Mouse (Mus musculus): ENCODE measurements around the gene Piezo1.
"Not testable (repeated sequence)": the region's sequence is repeated elsewhere in the genome, so short reads cannot be mapped to it uniquely, and the experiment has no call there.

Piezo1 gene

GRCm38 (mm10) chr8:122551265-122552051 is at the start of gene Piezo1:
Piezo1 (minus strand) TSS chr8:122551329.
- in situ Hi-C loops (cut with MboI), result no loop called here

DNA sequence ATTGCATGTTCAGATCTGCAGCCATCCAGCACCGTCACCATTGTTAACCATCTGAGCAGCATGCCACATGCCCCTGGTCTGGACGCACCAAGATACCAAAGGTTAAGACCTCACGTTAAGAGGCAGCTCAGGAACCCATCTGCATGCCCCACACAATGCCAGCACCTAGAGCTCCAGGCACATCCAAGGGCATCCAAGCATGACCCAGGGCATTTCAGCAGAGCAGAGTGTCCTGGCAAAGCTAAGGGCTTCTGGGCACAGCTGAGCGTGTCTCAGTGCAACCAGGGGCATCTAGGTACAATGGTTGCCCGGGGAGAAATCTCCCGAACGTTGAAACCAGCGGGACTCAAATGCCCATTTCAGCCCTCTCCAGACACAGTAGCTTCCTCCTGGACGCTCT is 49.5 kb upstream of the Piezo1 start:
- in situ Hi-C loops (cut with MboI), result no loop called here

DNA sequence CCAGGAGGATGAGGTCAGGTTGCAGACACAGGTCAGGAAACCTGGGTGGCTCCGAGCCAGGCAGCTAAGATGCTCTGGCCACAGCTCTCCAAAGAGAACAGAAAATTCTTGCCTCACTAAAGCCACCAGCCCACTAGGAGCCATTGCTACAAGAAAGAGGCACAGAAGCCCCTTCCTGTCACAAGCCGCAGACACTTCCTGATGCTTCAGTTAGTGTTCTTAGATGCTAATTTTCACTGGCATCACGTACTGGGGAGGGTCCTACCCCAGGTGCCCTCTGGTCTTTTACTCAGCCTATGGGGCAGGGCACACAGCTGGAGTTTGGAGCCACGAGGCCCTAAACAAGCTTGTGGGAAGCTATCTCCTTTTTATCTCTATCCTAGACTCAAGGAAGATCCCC is 44.9 kb upstream of the Piezo1 start:
- in situ Hi-C loops (cut with MboI), result no loop called here

DNA sequence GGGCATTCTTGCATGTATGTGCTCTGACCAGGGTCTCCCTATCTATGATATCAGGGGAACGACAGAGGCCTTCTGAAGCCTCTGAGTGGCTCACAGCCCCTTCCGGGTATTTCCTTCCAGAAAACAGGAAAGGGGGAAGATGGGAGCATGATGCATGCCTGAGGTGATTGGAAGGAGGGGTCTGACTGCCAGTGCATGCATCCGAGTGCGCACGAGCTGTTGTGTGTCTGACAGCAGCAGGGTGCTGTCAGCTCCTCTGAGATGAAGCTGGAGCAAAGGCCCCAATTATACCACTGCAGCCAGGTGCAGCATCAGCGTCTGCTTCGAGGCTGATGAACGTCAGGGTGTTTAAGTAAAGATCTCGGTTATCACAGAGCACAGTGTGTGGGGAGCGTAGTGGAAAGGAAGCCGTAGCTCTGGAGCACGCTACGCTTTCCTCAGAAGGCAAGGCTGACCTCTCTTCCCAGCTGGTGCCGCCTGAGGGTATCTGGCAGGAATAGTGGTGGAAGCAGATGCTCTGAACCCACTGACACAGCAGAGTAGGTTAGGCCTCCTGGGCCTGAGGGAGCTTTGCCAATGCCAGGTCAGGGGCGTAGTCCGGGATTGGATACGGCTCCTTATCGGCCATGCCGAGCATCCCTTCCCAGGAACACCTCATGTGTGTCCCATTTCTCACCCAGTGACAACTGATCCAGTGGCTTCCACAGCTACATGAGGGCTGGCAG is 42.8 kb upstream of the Piezo1 start:
- in situ Hi-C loops (cut with MboI), result no loop called here

- in situ Hi-C loops (cut with MboI), result no loop called here
These were observed 42.1 kb upstream of the Piezo1 start for GRCm38 (mm10) chr8:122593240-122593639.

GRCm38 (mm10) chr8:122586749-122587148 is 35.6 kb upstream of the Piezo1 start:
- in situ Hi-C loops (cut with MboI), result no loop called here

- in situ Hi-C loops (cut with MboI), result no loop called here
These were observed 35.0 kb upstream of the Piezo1 start for GRCm38 (mm10) chr8:122586171-122586570.

GRCm38 (mm10) chr8:122585411-122585891 is 34.3 kb upstream of the Piezo1 start:
- in situ Hi-C loops (cut with MboI), result no loop called here

DNA sequence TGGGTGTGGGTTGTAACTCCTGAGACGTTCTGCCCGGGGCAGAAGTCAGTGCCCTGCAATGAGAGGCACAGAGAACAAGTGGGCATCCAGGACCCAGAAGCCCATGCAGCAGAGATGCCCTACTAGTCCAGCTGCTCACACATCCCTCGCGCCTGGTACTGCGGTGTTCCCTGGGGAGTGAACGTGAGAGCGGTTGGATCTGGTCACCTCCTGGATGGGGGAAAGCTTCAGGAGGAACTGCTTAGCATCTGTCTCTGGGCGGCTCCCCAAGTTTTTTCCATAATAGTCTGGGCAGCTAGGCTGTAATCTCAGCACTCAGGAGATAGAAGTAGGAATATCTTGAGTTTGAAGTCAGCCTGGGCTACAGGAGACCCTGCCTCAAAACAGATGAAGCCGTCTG is 33.9 kb upstream of the Piezo1 start:
- in situ Hi-C loops (cut with MboI), result no loop called here

DNA sequence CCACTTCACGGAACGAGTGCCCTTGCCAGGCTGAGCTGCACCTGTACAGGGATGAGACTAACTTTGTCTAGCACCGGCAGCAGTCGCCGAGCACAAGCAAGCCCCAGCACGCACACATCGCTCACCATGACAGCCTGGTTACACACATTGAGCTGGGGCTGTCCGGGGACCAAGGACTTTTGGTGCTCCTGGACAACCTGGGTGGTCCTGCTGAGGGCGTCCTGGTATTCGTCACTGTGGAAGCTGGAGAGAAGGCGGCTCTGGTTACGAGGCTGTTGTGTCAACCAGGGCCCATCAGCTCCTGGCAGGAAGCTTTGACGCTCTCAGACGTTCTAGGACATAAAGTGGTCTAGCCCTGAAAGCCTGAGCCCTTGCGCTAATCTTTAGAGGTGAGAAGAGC is 29.8 kb upstream of the Piezo1 start:
- in situ Hi-C loops (cut with MboI), result no loop called here

DNA sequence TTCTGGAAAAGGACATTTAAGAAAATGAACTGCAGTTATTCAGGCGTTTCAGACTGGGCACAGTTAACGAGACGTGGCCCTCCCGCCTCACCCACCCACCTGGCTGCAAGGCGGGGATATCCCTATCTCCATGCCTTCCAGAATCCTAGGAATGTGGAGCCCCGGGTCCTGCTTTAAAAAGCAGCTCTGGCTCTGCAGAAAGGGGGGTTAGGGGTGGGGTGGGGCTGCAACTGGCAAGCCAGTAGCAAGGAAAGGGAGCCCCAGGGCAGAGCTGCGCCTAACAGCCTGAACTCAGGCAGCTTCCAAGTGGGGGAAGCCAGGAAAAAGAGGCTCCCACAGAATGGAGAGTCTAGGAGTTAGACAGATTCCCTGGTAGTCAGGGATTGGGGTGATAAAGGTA is 28.1 kb upstream of the Piezo1 start:
- in situ Hi-C loops (cut with MboI), result no loop called here

- in situ Hi-C loops (cut with MboI), result no loop called here
These were observed 26.0 kb upstream of the Piezo1 start for GRCm38 (mm10) chr8:122577116-122577515.

DNA sequence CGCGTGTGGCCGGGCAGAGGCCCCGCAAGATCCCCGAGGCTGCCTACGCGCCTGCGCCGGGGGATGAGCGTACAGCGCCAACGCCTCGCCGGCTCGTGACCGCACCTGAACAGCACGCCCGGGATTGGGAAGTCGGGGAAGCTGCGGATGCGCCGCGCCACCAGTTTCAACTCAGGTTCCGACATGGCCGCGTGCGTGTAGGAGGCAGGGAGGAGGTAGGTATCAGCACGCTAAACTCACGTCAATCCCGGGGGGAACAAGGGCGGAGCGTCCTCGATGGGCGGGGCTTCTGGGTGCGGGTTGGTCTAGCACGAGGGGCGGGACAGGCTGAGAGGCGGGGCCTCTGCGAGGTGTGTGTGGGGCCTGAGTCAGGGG is 25.5 kb upstream of the Piezo1 start, which contains the start of gene Aprt:
TSS of gene Aprt (minus strand) at position 262 of the 375 bp plus-strand sequence.
- in situ Hi-C loops (cut with MboI), result no loop called here

DNA sequence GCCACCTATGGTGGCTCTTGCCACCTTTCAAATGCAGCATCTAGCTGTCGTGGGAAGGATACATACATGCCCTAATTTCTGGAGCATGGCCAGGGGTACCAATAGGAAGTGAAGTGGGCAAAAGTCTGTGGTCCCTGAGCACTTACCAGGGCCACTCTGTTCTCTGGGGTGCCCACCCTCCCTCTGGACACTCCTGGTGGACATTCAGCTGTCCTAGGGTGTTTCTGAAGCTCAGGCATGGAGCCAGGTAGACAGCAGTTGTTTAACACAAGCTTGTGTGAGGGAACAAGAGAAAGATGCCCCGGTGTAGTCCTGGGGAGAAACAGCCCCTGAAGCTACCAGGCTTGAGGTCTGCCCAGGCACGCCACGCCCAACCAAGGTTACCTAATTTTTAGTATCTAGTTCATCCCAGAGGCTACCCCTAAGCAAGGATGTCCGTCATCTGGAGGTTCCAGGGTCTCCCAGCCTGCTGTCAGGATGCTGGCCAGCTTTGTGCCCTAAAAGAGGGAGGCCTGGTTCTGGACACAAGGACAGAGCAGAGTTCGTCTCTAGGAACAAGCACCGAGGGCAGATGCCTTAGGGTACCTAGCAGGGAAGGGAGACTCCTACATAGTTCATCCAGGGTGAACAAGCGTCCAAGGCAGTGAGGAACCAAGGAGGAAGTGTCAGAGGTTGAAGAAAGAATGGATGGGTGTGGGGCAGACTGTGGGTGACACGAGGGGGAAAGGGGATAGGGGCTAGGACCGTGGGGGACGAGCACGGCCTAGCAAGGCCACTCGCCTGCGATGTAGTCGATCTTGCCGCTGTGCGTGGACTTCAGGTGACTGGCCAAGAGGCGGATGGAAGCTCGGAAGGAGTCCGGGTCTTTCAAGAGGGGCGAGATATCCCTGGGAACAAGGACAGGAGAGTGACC is 24.9 kb upstream of the Piezo1 start:
- in situ Hi-C loops (cut with MboI), result no loop called here

- in situ Hi-C loops (cut with MboI), result no loop called here
These were observed 24.2 kb upstream of the Piezo1 start for GRCm38 (mm10) chr8:122575286-122575685.

DNA sequence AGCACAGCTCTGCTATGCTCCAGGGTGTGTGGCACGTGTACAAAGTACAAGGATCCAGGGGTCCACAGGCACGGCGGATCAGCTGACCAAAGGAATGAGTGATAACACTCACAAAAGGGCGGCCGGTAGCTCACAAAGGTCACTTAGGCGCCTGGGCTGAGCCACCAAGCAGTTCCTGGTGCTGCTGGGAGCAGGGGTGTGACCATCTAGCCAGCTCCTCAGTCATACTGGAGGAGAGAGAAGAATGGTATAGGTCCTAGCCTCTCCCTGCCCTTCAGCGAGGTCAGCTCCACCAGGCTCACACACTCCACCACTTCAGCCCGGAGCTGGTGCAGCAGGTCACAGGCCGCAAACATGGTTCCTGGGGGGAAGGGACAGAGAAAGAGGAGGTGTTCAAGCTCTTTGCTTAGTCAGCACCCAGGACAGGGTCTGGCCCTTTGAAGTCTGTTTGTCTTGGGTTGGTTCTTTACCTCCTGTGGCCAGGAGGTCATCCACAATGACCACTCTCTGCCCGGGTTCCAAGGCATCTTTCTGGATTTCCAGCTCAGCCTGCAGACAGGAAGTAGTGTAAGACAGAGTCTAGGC is 23.6 kb upstream of the Piezo1 start:
- in situ Hi-C loops (cut with MboI), result no loop called here

- in situ Hi-C loops (cut with MboI), result no loop called here
These were observed 23.1 kb upstream of the Piezo1 start for GRCm38 (mm10) chr8:122574264-122574663.

- in situ Hi-C loops (cut with MboI), result no loop called here
These were observed 22.4 kb upstream of the Piezo1 start for GRCm38 (mm10) chr8:122573577-122573976.

DNA sequence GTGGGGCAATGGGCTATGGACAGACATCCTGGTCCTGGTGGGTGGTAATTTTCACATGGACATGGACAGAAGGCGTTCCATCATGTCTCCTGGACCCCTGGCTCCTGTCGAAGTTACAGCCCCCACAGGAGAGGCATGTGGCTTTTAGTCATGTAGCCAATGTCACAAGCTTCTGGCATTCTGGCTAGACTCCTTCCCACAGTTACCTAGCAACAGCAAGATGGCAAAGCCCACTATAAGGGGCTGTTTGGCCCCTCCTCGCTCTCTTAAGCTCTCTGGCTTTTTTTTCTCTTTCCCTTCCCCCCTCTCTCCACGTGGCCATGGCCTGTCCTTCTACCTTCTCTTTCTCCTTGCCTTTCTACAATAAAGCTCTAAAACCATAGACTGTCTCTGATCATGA is 22.0 kb upstream of the Piezo1 start:
- in situ Hi-C loops (cut with MboI), result not testable (repeated sequence)

DNA sequence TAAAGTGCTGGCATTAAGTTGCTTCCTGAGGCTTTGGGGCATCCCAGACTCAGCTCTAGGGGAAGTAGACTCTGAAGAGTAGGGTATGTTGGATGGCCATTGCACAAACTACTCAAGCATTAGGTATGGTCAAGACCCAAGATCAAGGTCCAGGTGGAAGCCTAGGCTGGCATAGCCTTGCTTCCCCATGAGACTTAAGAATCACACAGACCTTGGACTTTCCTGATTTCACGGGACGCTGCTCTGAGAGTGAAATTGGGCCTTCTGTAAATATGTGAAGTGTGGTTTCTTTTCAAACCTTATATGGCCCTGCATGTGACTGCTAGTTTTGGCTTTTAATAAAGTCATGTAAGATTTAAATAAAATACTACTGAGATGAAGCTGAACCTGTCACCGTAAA is 21.6 kb upstream of the Piezo1 start:
- in situ Hi-C loops (cut with MboI), result no loop called here

- in situ Hi-C loops (cut with MboI), result no loop called here
These were observed 20.7 kb upstream of the Piezo1 start for GRCm38 (mm10) chr8:122571750-122572267.

DNA sequence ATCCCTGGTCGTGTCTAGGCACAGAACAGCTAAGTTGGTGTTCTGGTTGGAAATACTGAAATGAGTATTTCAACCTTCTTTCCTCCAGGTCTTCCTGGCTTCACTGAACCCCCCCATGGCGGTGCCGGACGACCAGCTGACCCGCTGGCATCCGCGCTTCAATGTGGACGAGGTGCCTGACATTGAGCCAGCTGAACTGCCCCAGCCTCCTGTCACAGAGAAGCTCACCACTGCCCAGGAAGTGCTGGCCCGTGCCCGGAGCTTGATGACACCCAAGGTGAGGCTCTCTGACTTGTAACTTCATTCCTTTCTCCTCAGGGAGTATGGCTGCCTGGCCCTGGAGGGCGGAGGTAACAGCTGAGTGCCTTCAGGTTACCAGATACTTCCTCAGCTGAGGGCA is 20.0 kb upstream of the Piezo1 start:
- in situ Hi-C loops (cut with MboI), result no loop called here
